Comparison of ENCODE assay signal across 8 mouse cellular contexts in the genomic region with DNA sequence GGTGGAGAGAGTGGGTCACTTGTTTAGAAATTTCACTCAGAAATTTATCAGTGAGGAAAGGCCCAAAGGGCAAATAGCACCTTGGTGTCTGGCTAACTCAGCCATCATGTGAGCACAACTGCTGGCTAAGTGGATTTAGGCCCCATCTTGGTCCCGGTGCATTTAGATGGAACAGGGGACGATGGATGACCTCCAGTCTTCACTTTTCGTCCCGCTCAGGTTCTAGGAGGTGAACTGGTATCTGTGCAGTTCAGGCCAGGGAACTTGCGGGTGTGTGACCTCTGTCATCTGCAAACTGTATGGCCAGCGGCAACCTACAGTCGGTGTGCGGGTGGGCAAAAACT. TPM values are rescaled to one million over a fixed set of nuclear protein-coding genes. Genes with fewer than 3 reads are reported as not detected.
DNase-seq lines count a peak whose midpoint lies in the region; ATAC-seq lines count a peak whose summit lies in the region.

No protein-coding gene starts in this region.

- H3K27me3 ChIP-seq in heart, embryonic 12.5 days (replicated peaks) = peaks cover 72% of the 10 kb centered on the region
- peaks cover 66% of the 10 kb centered on the region for H3K27me3 ChIP-seq in hindbrain, embryonic 11.5 days (ENCODE audit: control insufficient read depth, insufficient read depth, low read length)
- peaks cover 86% of the 10 kb centered on the region for H3K27me3 ChIP-seq in midbrain, embryonic 11.5 days (ENCODE audit: control insufficient read depth, insufficient read depth, low read length)

- no peak for DNase-seq in heart, postnatal 14 days
- DNase-seq in ES-CJ7 (ENCODE audit: low read depth, low spot score) = peak; percentile 20
- DNase-seq in hindbrain, embryonic 11.5 days (ENCODE audit: low spot score) = peak; percentile 65
- DNase-seq in midbrain, embryonic 11.5 days (ENCODE audit: low spot score, missing footprints) = no peak
- no peak for DNase-seq in c-Kit-positive CD71-positive TER-119-positive erythroid progenitor cells, embryonic 14.5 days (ENCODE audit: low spot score)
- no peak for DNase-seq in left cerebral cortex, postnatal 36 days (ENCODE audit: low spot score in 2 of 2)
- no peak for DNase-seq in spleen, postnatal 14 days (ENCODE audit: low spot score in 2 of 2)

- no peaks in the 10 kb centered on the region for H3K9me3 ChIP-seq in heart, embryonic 12.5 days (replicated peaks)
- no peaks in the 10 kb centered on the region for H3K9me3 ChIP-seq in hindbrain, embryonic 11.5 days (ENCODE audit: control insufficient read depth, low read length)
- no peaks in the 10 kb centered on the region for H3K9me3 ChIP-seq in midbrain, embryonic 11.5 days (ENCODE audit: control insufficient read depth, low read length)

- intact Hi-C loops in heart, postnatal 14 days (cut with DNase I) = no loop called here
- intact Hi-C loops in left cerebral cortex, postnatal 36 days (cut with DNase I) = loop anchor here (5.0 to 10.0 kb wide), 2 partner anchors 154 to 816 kb away; no protein-coding TSS in a partner anchor

- H3K36me3 ChIP-seq in heart, embryonic 12.5 days = no peaks in the 10 kb centered on the region
- H3K36me3 ChIP-seq in hindbrain, embryonic 11.5 days (ENCODE audit: control insufficient read depth, insufficient read depth, low read length) = no peaks in the 10 kb centered on the region
- H3K36me3 ChIP-seq in midbrain, embryonic 11.5 days (ENCODE audit: control insufficient read depth, insufficient read depth, low read length) = no peaks in the 10 kb centered on the region

- ATAC-seq in heart, embryonic 12.5 days (ENCODE audit: insufficient number of reproducible peaks, low FRiP score) = no peak
- no peak for ATAC-seq in hindbrain, embryonic 11.5 days (ENCODE audit: low FRiP score)
- ATAC-seq in midbrain, embryonic 11.5 days (ENCODE audit: low FRiP score) = no peak

- WGBS in heart, embryonic 12.5 days = 9% methylated on average over 8 of the region's 8 CpGs
- 2% methylated on average over 8 of the region's 8 CpGs for WGBS in hindbrain, embryonic 11.5 days
- under 1% methylated on average over 8 of the region's 8 CpGs for WGBS in midbrain, embryonic 11.5 days

- no peak overlapping the region for H3K9ac ChIP-seq in heart, embryonic 12.5 days
- peak overlapping the region; percentile 53 for H3K9ac ChIP-seq in hindbrain, embryonic 11.5 days (ENCODE audit: low read depth, low read length)
- H3K9ac ChIP-seq in midbrain, embryonic 11.5 days (ENCODE audit: low read length) = no peak overlapping the region; the same call in 1 of the 2 replicates

- H3K4me2 ChIP-seq in heart, embryonic 12.5 days = peak overlapping the region; percentile 88
- H3K4me2 ChIP-seq in hindbrain, embryonic 11.5 days (replicated peaks; ENCODE audit: low read depth, low read length) = peak overlapping the region; percentile 88
- H3K4me2 ChIP-seq in midbrain, embryonic 11.5 days = peak overlapping the region; percentile 69

- H3K4me3 ChIP-seq in heart, embryonic 12.5 days = peak overlapping the region; percentile 55
- peak overlapping the region; percentile 47; the same call in 1 of the 2 replicates for H3K4me3 ChIP-seq in hindbrain, embryonic 11.5 days (ENCODE audit: low read depth, low read length)
- peak overlapping the region; percentile 42; the same call in 1 of the 2 replicates for H3K4me3 ChIP-seq in midbrain, embryonic 11.5 days (ENCODE audit: low read depth, low read length)

- H3K4me1 ChIP-seq in heart, embryonic 12.5 days (replicated peaks) = peaks cover 18% of the 10 kb centered on the region
- H3K4me1 ChIP-seq in hindbrain, embryonic 11.5 days (replicated peaks; ENCODE audit: control insufficient read depth, insufficient read depth, low read length) = peaks cover 4% of the 10 kb centered on the region; the same call in 1 of the 2 replicates
- peaks cover 9% of the 10 kb centered on the region for H3K4me1 ChIP-seq in midbrain, embryonic 11.5 days (ENCODE audit: control insufficient read depth, insufficient read depth, low read length)

- H3K27ac ChIP-seq in heart, embryonic 12.5 days (ENCODE audit: poor library complexity, severe bottlenecking) = no peak overlapping the region
- H3K27ac ChIP-seq in hindbrain, embryonic 11.5 days (ENCODE audit: low read depth, low read length) = no peak overlapping the region
- no peak overlapping the region for H3K27ac ChIP-seq in midbrain, embryonic 11.5 days (ENCODE audit: low read depth, low read length)

RNA-seq across cellular contexts. Expression of gene Tbr1, which starts 8.4 kb away (rescaled TPM):
- not detected in 2 replicates for polyA plus RNA-seq in heart, embryonic 12.5 days (2016; fragmentation: Nextera tagmentation; extraction: Ambion mirVana)
- not detected for total RNA-seq in heart, postnatal 14 days (2021)
- polyA plus RNA-seq in hindbrain, embryonic 11.5 days (2014; fragmentation: Nextera tagmentation; extraction: Ambion mirVana) = 0.11 TPM in 1 of 2 replicates, not detected in the other
- polyA plus RNA-seq in midbrain, embryonic 11.5 days (2014; fragmentation: Nextera tagmentation; extraction: Ambion mirVana) = 0.52 and 2.1 TPM in 2 replicates
- 100 to 1,000 TPM; 121 to 153 TPM for total RNA-seq in left cerebral cortex, postnatal 36 days (2021)

Comparison
In these comparisons a context has a peak if more than half of its experiments do, and no peak if none do; other contexts are left out.
1. DNase-seq: peak in ES-CJ7 (single experiment) and hindbrain, embryonic 11.5 days (single experiment); none in heart, postnatal 14 days (0 of 2), midbrain, embryonic 11.5 days (single experiment), c-Kit-positive CD71-positive TER-119-positive erythroid progenitor cells, embryonic 14.5 days (single experiment), left cerebral cortex, postnatal 36 days (0 of 2) and spleen, postnatal 14 days (0 of 2).
2. Peak in every context shown above with its lines, with median percentiles within 50 percentile points of each other: H3K4me2 ChIP-seq and H3K4me3 ChIP-seq.